Mouse (Mus musculus) naive thymus-derived CD4-positive, alpha-beta T cell, adult 2 months (primary cell): Measurements from ENCODE around the gene Tbc1d8b.
"Not testable (repeated sequence)": the region's sequence is repeated elsewhere in the genome, so short reads cannot be mapped to it uniquely, and the experiment has no call there.

Source experiments
- DNase-seq: peaks from one replicate; pipeline ENCODE4 v3.0.0-alpha.2; 2011; ENCODE audit warnings: low read depth

Gene Tbc1d8b

DNA sequence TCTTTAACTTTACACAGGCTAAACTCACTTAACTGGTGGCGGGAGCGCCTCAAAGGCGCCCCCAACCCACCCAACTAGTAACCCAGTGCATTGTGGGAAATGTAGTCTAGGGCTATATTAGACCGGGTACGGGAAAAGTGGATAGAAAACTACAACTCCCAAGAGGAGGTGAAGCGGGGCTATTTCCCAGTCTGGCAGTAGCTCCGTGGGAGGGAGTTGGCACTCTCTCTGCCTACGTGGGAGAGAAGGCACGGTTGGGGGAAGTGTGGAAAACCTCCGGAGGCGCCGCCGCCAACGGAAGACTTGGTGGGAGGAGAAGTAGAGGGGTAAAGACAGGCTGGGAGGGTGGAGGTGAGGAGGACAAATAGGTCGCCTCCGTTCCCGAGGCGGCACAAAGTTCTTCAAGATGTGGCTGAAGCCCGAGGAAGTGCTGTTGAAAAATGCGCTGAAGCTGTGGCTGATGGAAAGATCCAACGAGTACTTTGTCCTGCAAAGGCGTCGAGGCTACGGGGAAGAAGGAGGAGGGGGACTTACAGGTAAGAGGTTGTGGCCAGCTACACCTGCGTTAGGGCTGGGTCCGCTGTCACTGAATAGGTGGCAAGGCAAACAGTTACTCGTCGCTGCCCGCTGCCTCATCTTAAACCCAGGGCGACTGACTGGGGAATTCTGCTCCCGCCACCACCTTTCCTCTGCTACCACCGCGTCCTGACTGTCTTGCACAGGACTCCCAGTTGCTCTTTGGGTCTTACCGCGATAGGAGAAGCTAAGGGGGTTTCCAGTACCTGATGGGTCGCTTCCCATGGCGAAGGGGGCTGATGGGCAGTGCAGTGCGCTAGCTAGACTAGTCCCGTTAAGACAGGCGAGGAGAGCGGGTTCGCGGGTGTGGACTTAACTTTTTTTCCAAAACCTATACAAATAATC lies at the start of gene Tbc1d8b:
Tbc1d8b (plus strand) TSS at position 222 of the 921 bp plus-strand sequence.
- DNase-seq, result peak; percentile 79

- DNase-seq, result no peak
Measured at GRCm38 (mm10) chrX:139639744-139640143, 45.1 kb upstream of the Tbc1d8b start.

- DNase-seq, result no peak
Measured at GRCm38 (mm10) chrX:139640418-139640817, 44.4 kb upstream of the Tbc1d8b start.

GRCm38 (mm10) chrX:139652226-139652625 lies 32.6 kb upstream of the Tbc1d8b start:
- DNase-seq, result no peak

DNA sequence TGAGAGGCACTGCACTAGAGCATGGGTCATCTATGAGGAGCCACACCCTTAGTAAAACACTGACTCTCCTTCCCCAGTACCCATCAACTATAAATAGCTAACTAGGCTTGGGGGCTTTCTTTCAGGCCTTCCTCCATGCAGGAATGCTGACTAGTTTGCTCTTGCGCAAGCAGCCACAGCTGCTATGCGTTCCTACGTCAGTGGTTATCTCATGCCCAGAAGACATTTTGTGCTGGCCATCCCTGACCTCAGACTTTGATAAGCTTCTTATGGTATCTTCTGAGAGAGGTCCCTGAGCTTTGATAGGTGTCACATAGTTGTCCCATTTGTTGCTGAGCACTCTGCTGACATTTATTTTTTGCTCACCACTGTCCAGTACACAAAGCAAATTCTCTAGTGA lies 31.5 kb upstream of the Tbc1d8b start:
- no peak for DNase-seq

- DNase-seq, result no peak
Measured at GRCm38 (mm10) chrX:139654350-139655063, 30.3 kb upstream of the Tbc1d8b start.

- no peak for DNase-seq
Measured at GRCm38 (mm10) chrX:139662111-139662510, 22.7 kb upstream of the Tbc1d8b start.

DNA sequence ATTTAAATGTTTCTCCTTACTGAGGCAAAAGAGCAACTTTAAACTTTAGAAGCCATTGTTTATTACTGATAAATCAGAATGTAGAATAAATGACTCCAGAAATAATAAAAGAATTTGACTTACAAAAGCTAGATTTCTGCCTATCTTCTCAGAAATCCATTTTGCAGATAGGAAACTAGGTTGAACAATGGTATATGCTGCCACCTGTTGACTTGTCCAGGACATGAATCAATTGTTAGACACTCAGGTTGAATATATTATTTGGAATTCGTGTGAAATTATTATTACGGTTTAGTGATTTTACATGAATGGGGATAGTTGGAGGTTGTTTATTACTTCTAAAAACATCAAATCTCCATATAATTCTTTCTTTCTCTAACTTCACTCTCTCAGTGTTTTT lies 19.0 kb upstream of the Tbc1d8b start:
- DNase-seq, result peak; percentile 24

GRCm38 (mm10) chrX:139684410-139684774 lies 404 bp upstream of the Tbc1d8b start:
- no peak for DNase-seq

DNA sequence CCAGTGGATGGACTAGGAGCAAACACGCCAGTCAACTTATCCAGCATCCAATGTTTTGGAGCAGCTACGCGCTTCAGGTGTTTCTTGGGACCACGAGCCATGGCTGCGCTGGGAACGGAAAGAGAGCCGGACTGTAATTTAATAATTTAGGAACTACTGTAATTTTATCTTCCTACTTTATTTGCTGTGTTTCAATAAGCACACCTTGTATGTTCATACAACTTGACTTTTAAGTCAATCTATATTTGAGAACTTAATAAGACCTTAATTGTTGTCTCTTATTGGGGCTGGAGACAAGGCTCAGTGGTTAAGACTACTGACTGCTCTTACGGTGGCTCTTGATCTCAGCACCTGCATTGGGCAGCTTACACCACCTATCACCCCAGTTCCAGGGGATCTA lies 29.6 kb downstream of the Tbc1d8b start, which contains the start of gene Gm15013:
Gm15013 (minus strand) TSS at position 101 of the 400 bp plus-strand sequence.
- DNase-seq, result no peak

GRCm38 (mm10) chrX:139722350-139722749 lies 37.6 kb downstream of the Tbc1d8b start:
- no peak for DNase-seq

DNA sequence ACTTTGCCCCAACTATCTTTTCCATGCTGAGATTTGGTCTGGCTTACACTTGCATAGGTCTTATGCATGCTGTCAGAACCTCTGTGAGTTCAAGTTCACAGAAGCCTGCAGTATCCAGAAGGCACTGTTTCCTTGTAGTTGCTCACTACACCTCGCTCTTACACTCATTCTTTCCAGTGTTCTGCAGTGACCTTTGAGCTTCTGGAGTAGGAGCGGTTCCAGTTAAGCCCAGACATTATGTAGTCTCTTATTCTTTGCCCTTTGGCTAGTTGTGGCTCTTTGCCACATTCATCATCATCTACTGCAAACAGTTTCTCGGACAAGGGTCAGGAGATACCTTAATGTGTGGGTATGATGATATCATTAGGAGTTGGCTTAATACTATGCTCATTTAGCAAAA lies 45.7 kb downstream of the Tbc1d8b start:
- DNase-seq, result no peak

DNA sequence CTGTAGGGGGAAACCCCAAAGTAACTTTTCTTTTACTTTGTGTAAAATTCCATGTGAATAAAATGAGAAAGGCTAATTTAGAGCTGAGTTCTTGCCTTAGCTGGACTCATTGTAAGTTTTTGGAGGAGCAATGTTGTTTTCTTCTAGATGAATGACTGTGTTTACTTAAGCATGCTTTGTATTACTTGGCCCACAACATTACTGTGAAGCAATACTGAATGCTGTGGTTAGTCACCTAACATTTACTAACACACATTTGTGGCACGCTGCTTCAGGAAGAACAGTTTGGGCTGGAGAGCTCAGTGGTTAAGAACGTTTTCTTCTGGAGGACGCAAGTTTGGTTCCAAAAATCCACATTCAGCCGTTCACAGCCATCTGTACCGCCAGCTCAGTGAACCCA lies 52.3 kb downstream of the Tbc1d8b start:
- DNase-seq, result no peak

DNA sequence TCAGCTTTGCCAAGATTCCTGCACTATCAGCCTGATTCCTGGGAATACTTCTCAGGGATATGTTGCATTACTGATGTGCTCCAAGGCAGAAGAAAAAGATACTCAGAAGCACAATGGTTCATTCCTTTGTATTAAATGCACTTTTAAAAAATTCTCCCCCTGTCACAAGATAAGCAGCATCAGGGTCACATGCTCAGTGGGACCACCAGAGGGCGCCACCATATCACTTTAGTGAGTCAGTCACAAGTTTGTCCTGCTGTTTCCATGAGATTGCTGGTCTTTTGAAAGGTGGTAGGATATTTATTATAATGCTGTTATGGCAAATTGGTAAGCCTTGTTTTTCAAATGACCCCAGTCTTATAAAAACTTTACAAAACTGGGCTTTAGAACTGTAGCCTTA lies 67.1 kb downstream of the Tbc1d8b start:
- DNase-seq, result peak; percentile 50

- not testable (repeated sequence) for DNase-seq
Measured at GRCm38 (mm10) chrX:139758634-139759033, 73.8 kb downstream of the Tbc1d8b start.

- peak; percentile 39 for DNase-seq
Measured at GRCm38 (mm10) chrX:139762546-139762945, 77.8 kb downstream of the Tbc1d8b start.

DNA sequence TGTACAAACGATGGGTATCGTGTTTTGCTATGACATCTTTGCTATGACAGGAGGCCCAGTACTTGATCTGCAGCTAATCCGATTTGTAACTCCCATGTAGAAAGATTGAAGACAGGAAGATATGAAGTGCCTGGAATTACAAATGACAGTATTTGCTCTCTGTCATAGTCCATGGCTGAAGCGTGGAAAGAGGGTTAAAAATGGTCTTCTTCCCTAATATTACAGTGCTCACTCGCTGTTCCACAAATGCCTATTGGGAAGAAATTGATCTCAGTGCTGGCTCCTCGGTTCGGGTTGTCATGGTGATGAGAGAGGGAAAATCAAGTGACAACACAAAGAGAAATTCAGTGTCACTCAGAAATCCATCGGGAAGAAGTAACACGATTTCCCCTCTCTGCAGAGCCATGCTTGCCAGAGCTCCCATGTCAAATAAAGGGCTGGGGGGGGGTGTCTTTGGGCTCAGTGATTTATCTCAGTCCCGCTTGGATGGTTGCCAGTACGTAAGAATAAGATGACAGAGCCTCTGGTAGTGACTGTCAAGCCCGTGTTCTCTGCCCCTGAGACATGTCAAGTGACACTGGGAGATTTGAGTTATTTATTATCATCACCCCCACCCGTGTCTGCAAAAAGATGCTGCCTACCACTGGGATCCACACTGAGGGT lies 85.3 kb downstream of the Tbc1d8b start:
- DNase-seq, result no peak

- DNase-seq, result peak; percentile 60
Measured at GRCm38 (mm10) chrX:139774309-139775083, 89.7 kb downstream of the Tbc1d8b start.

GRCm38 (mm10) chrX:139775084-139775612 lies 90.4 kb downstream of the Tbc1d8b start:
- no peak for DNase-seq

DNA sequence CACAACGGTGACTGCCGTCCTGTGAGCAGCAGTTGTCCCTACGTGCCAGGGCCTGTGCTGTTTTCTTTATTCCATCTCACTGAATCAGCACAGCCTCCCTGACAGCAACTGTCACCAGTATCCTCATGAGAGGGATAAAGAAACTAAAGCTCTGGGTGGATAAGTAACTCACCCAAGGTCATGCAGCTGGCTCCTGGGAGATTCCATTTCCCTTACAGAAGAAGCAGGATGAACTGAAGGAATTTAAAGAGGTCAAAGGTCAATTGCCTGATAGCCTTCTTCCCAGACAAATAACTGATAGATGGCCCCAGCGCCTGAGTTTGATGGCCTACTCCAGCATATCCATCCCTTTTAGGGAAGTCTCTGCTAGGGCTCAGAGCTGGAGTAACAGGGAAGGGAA lies 92.6 kb downstream of the Tbc1d8b start:
- no peak for DNase-seq

GRCm38 (mm10) chrX:139778886-139779285 lies 94.1 kb downstream of the Tbc1d8b start:
- no peak for DNase-seq
